Mouse (Mus musculus) brain, embryonic 14.5 days (tissue): ENCODE results near the gene Rab1b.

Source experiments
- CTCF ChIP-seq: fragments of 200-500 bp; IDR thresholded peaks from 2 replicates; pipeline ENCODE4 v1.5.1; 2012; ENCODE audit warnings: inconsistent platforms, mild to moderate bottlenecking, moderate library complexity, borderline replicate concordance; ENCODE audit not compliant: insufficient read depth, insufficient read length; ENCODE audit errors: extremely low read depth
- POLR2A ChIP-seq: fragments of 200-500 bp; IDR thresholded peaks from 2 replicates; pipeline ENCODE4 v1.6.1; 2012; ENCODE audit warnings: mild to moderate bottlenecking, inconsistent platforms, borderline replicate concordance; ENCODE audit not compliant: poor library complexity, insufficient read depth, insufficient read length, severe bottlenecking; ENCODE audit errors: extremely low read depth

DNA sequence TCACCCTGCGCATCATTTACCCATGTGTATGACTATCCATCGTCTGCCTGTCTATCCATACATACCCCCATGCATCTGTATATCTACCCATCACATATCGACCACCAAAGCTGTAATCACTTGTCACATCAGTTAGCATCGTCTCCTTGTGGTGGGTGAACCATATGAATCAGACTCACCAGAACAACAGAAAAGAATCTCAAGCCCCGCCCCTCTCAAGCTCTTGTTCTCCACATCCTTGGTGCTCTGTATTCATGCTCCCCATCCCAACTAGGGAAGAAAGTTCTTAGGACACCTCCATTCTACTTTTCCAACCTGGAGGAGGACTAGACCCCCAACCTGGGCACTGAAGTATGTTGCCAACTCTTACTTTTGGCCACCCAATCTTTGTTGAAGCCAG is 44.8 kb downstream of the Rab1b start:
- TF ChIP-seq CTCF: no peak
- no peak for TF ChIP-seq POLR2A
